In the genomic region with DNA sequence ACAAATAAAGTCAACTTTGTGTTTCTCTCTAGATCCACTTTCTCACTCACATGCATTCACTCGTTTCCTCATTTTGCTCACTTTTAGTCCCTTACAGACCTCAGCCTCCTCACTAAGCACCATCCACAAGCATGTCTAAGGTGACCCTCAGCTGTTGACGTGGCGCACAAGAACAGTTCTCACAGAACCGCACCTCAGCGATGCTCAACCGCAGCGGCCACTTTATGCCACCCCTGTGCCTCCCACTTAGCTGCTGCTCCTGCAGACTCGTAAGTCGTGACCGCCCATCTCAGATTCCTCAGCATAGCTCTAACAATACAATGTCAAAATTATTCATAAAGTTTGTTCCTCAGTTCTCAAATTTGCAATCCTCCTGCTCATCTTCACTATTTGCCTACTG, we compare ENCODE assay signal across 18 mouse cellular contexts.
"Had no signal": no experiment of that assay in that cellular context is flagged by ENCODE, and none has a peak within 500 bp of the region (broad histone marks: within the 10 kb centered on the region; RNA-seq: fewer than 3 reads in every experiment).

No protein-coding gene starts in this region.

- H3K4me2 ChIP-seq: kidney, embryonic 15.5 days; limb, embryonic 13.5 days; liver, embryonic 12.5 days; liver, embryonic 15.5 days; lung, embryonic 15.5 days; midbrain, embryonic 13.5 days had no signal

- H3K4me1 ChIP-seq: kidney, embryonic 15.5 days; limb, embryonic 10.5 days; limb, embryonic 13.5 days; lung, embryonic 15.5 days; midbrain, embryonic 10.5 days; midbrain, embryonic 13.5 days had no signal

- ATAC-seq: liver, embryonic 12.5 days; midbrain, embryonic 13.5 days; midbrain, embryonic 16.5 days had no signal

- H3K4me3 ChIP-seq: kidney, embryonic 15.5 days; limb, embryonic 10.5 days; limb, embryonic 13.5 days; liver, embryonic 12.5 days; liver, embryonic 15.5 days; lung, embryonic 15.5 days; megakaryocyte, embryonic 14.5 days; midbrain, embryonic 10.5 days; midbrain, embryonic 13.5 days had no signal

- H3K9me3 ChIP-seq: kidney, embryonic 15.5 days; limb, embryonic 10.5 days; limb, embryonic 13.5 days; liver, embryonic 12.5 days; liver, embryonic 15.5 days; lung, embryonic 15.5 days; megakaryocyte, embryonic 14.5 days; midbrain, embryonic 10.5 days; midbrain, embryonic 13.5 days had no signal

- DNase-seq: kidney, adult 11 months; kidney, adult 8-10 months; kidney, postnatal 10 days; kidney, postnatal 4 days; liver; lung, adult 18-20 months; thymus, adult 18-20 months; thymus, postnatal 36 days had no signal

- H3K27me3 ChIP-seq: kidney, embryonic 15.5 days; limb, embryonic 13.5 days; liver, embryonic 12.5 days; liver, embryonic 15.5 days; lung, embryonic 15.5 days; megakaryocyte, embryonic 14.5 days; midbrain, embryonic 13.5 days had no signal

- H3K27ac ChIP-seq: kidney, embryonic 15.5 days; limb, embryonic 10.5 days; limb, embryonic 13.5 days; liver, embryonic 12.5 days; liver, embryonic 15.5 days; lung, embryonic 15.5 days; midbrain, embryonic 10.5 days; midbrain, embryonic 13.5 days had no signal

- H3K9ac ChIP-seq: kidney, embryonic 15.5 days; limb, embryonic 13.5 days; liver, embryonic 12.5 days; liver, embryonic 15.5 days; lung, embryonic 15.5 days; midbrain, embryonic 13.5 days had no signal
